Mouse (Mus musculus): ENCODE data around the gene Peli1. TPM values are rescaled to one million over a fixed set of nuclear protein-coding genes. Genes with fewer than 3 reads are reported as not detected.

The Peli1 gene
- polyA plus RNA-seq (2012): 33.7 and 37.5 TPM in 2 replicates

GRCm38 (mm10) chr11:21091067-21091427 is at the start of gene Peli1:
Peli1 (plus strand) TSS chr11:21091291.

Other genes starting within 250 kb of the Peli1 start
- gene Vps54, start 148.0 kb downstream of the Peli1 start, polyA plus RNA-seq (2012): 1.5 and 2.1 TPM in 2 replicates